Mouse (Mus musculus) bone marrow, adult 2 months (tissue): ENCODE results near the gene Tex44. TPM values are rescaled to one million over a fixed set of nuclear protein-coding genes. Genes with fewer than 3 reads are reported as not detected.
"Not testable (repeated sequence)": the region's sequence is repeated elsewhere in the genome, so short reads cannot be mapped to it uniquely, and the experiment has no call there.

Source experiments
- H3K27ac ChIP-seq: fragments of 200-500 bp; 2 replicates; pipeline ENCODE4 v1.5.1; 2012; ENCODE audit warnings: low read depth, mild to moderate bottlenecking, control low read depth, inconsistent platforms, low read length; ENCODE audit not compliant: control insufficient read depth, poor library complexity, insufficient read depth
- H3K4me1 ChIP-seq: fragments of 200-500 bp; 2 replicates; pipeline ENCODE4 v1.6.1; 2011; ENCODE audit warnings: low read length; ENCODE audit not compliant: control insufficient read depth, insufficient read depth
- H3K4me3 ChIP-seq: fragments of 200-500 bp; replicated peaks from 2 replicates; pipeline ENCODE3; 2011; ENCODE audit warnings: mild to moderate bottlenecking, low read depth, low read length, control low read depth; ENCODE audit not compliant: control insufficient read depth
- CTCF ChIP-seq: fragments of 200-500 bp; IDR thresholded peaks from 2 replicates; pipeline ENCODE4 v1.5.1; 2011; ENCODE audit warnings: low read length, control low read depth; ENCODE audit not compliant: control insufficient read depth, insufficient read depth
- POLR2A ChIP-seq: fragments of 200-500 bp; IDR thresholded peaks from 2 replicates; pipeline ENCODE4 v1.6.1; 2011; ENCODE audit warnings: low read depth, mild to moderate bottlenecking, control low read depth, low read length, borderline replicate concordance; ENCODE audit not compliant: control insufficient read depth
- WGBS: fragments of 180-500 bp; shearing (Covaris S2); methylation state at CpG from one replicate; pipeline ENCODE4 v1.1.7; 2018; 5-methylcytosine and 5-hydroxymethylcytosine counted together
- polyA plus RNA-seq: library from polyadenylated mRNA; stranded (reverse); fragments of >200 nt; gene quantifications from 2 replicates; pipeline ENCODE4 v1.2.4, GENCODE M21; 2011; ENCODE audit warnings: low replicate concordance; ENCODE audit not compliant: missing spikeins, insufficient read depth, insufficient read length

Gene Tex44
- polyA plus RNA-seq, 1 experiment: not detected

- TF ChIP-seq CTCF (no peak), POLR2A (no peak)
- Histone ChIP-seq H3K27ac (no peak overlapping the region), H3K4me3 (no peak overlapping the region), H3K4me1 (no peaks in the 10 kb centered on the region)
- WGBS: 20% methylated on average over 13 of the region's 13 CpGs
Measured at GRCm38 (mm10) chr1:86456892-86457581, 30.9 kb downstream of the Tex44 start.

- 55% methylated on average over 4 of the region's 4 CpGs for WGBS
- H3K27ac ChIP-seq: no peak overlapping the region
- TF ChIP-seq POLR2A (no peak), CTCF (no peak)
- no peak overlapping the region for H3K4me3 ChIP-seq
- H3K4me1 ChIP-seq: no peaks in the 10 kb centered on the region
Measured at GRCm38 (mm10) chr1:86459371-86459770, 33.2 kb downstream of the Tex44 start.

DNA sequence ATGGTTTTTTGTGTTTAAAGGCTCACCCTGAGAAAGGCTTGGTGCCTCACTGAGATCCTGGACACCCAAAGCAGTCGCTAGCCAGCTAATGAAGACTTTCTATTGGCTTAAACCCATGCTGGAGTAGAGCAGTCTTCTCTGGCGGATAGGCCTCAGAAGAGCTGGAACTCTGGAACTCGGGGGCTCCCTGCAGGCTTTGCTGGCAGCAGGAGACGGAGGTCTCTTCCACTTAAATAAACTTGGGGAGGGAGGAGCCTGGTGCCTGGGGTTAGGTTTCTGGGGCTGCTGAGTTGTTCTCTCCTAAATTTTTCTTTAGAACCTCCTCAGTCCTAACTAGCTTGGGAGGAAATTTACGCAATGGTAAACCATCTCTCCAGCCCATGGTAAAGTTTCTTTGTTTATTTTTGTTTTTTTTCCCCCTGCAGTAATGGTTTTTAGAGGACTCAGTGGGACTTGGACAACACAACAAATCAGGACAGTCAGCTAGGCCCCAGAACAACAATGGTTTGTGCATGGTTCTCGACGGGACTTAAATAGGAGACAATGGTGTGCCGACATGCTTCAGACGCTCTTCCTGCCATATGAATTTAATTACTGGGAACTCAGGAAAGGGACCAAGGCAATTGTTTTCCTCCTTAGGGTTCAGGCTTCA is 38.2 kb downstream of the Tex44 start:
- H3K27ac ChIP-seq: no peak overlapping the region
- H3K4me3 ChIP-seq: no peak overlapping the region
- TF ChIP-seq CTCF (no peak), POLR2A (no peak)
- 79% methylated on average over 9 of the region's 9 CpGs for WGBS
- H3K4me1 ChIP-seq: no peaks in the 10 kb centered on the region

GRCm38 (mm10) chr1:86464875-86465224 is 38.7 kb downstream of the Tex44 start:
- WGBS: 85% methylated on average over 4 of the region's 4 CpGs
- H3K4me1 ChIP-seq: no peaks in the 10 kb centered on the region; the same call in 1 of the 2 replicates
- no peak overlapping the region for H3K27ac ChIP-seq
- no peak overlapping the region for H3K4me3 ChIP-seq
- TF ChIP-seq CTCF (no peak), POLR2A (no peak)

DNA sequence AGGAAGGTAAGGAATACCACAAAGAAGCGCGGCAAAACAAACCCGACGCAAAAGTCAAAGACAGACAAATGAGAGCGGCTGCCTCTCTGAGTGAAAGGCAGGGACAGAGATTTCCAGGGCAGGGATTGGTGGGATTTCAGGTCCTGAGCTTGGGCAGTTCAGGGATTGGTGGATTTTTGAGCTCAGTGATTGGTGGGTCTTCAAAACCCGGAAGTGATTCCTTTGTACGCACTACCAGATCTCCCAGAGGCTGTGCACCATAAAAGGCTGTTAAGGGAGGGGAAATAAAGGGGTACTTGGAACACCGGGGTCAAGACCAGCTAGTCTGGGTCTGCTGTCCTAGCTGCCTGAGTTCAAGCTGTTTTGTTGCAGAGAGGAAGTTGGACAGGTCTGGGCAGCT is 41.3 kb downstream of the Tex44 start:
- 86% methylated on average over 8 of the region's 8 CpGs for WGBS
- TF ChIP-seq POLR2A (no peak), CTCF (no peak)
- Histone ChIP-seq H3K27ac (no peak overlapping the region), H3K4me3 (no peak overlapping the region), H3K4me1 (peaks cover 4% of the 10 kb centered on the region)

- H3K4me3 ChIP-seq: no peak overlapping the region
- WGBS: 89% methylated on average over 4 of the region's 4 CpGs
- H3K4me1 ChIP-seq: peaks cover 7% of the 10 kb centered on the region
- peak overlapping the region; percentile 21; the same call in 1 of the 2 replicates for H3K27ac ChIP-seq
- no peak for TF ChIP-seq POLR2A
- TF ChIP-seq CTCF: no peak
Measured at GRCm38 (mm10) chr1:86469876-86470275, 43.7 kb downstream of the Tex44 start.

DNA sequence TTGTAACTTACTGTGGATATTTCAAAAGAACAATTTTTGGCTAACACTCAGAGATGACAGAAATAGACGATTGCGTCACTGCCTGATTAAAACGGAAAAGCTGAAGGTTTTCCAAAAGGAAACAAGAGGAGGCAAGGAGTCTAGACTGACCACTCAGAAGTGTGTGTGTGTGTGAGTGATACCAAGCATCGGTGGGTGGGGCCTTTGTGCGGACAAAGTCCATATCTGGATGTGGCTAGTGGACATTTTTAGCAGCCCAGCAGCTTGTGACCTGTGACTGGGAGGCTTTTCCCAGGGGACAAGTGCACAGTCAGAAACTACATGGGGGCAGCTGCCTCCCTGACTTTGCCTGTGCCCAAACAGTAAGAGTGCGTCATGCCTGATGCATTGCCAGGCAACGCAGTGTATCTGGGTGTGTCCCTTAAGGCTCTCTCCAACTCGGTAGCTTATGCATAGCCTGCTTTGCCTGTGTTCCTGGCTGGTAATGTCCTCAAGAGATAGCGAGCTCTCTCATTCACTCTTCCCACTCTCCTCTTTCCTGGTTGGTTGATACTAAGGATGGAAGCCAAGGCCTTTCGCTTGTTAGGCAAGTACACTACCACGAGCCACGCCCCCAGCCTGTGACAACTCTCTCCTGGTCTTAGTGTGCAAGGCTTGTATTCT is 44.5 kb downstream of the Tex44 start:
- TF ChIP-seq CTCF (no peak), POLR2A (no peak)
- H3K27ac ChIP-seq: peak overlapping the region; percentile 62
- peaks cover 7% of the 10 kb centered on the region for H3K4me1 ChIP-seq
- 33% methylated on average over 12 of the region's 12 CpGs for WGBS
- no peak overlapping the region for H3K4me3 ChIP-seq

DNA sequence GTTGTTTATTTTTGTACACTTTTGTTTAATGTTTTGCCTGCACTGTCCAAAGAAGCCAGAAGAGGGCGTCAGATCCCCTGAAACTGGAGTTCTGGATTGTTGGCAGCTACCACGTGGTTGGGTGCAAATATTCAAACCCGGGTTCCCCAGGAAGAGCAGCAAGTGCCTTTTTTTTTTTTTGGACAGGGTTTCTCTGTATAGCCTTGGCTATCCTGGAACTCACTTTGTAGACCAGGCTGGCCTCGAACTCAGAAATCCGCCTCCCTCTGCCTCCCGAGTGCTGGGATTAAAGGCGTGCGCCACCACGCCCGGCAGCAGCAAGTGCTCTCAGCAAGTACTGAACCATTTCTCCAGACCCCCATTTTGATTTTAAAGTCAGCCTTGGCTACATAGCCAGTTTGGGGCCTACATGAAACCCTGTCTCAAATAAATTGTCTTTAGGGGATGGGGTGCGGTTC is 45.4 kb downstream of the Tex44 start:
- H3K27ac ChIP-seq: peak overlapping the region; percentile 96; the same call in 1 of the 2 replicates
- H3K4me1 ChIP-seq, H3K4me3 ChIP-seq: not testable (repeated sequence)
- WGBS: 49% methylated on average over 11 of the region's 11 CpGs
- peak; percentile 59 for TF ChIP-seq CTCF
